Mouse (Mus musculus) embryo, embryonic 10.5 days (tissue): ENCODE data around the gene E030018B13Rik.

Experiments
- DNase-seq: peaks from one replicate; pipeline ENCODE4 v3.0.0-alpha.2; 2015; ENCODE audit warnings: low spot score

Gene E030018B13Rik

DNA sequence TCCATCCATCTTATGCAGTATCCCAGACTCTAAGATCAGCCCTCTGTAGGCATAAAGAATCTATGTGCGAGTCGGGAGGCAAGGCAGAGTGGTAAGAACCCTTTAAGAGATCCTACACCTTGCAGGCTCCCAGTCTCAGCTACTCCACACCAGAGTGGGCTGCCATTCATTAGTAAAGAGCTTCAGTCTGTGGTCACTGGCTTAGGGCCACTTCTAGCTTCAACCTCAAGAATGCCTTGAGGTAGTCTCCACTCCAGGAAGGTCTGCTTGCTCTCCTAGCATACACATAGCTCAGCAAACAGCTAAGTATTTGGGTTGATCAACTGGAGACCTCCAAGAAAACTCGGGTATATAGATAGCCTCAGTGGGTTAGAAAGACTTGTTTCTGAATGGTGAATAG lies 19.0 kb upstream of the E030018B13Rik start:
- DNase-seq: no peak

- DNase-seq: no peak
Measured at GRCm38 (mm10) chr7:63898201-63898600, 18.5 kb upstream of the E030018B13Rik start.

- no peak for DNase-seq
Measured at GRCm38 (mm10) chr7:63899925-63900324, 16.7 kb upstream of the E030018B13Rik start.

GRCm38 (mm10) chr7:63900411-63900810 lies 16.2 kb upstream of the E030018B13Rik start:
- DNase-seq: no peak

DNA sequence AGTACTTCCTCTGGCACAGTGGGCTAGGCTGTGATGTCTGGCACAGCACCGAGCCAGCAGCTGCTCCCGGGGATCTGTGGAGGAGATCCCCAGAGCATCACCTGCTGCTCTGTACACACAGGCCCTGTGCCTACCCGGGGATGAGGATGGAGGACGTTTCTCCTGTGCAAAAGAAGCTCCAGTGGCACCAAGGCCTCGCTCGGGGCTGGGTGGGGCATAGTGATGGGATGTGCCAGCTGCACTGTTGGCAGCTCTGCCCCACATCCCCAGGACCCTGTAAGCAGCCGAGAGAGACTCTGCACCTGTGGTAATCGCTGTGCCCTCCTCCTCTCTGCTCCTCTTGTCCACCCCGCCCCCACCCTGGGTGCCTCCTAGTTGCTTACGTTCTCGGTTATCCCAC lies 15.3 kb upstream of the E030018B13Rik start:
- DNase-seq: no peak

GRCm38 (mm10) chr7:63901942-63902341 lies 14.7 kb upstream of the E030018B13Rik start:
- DNase-seq: no peak

DNA sequence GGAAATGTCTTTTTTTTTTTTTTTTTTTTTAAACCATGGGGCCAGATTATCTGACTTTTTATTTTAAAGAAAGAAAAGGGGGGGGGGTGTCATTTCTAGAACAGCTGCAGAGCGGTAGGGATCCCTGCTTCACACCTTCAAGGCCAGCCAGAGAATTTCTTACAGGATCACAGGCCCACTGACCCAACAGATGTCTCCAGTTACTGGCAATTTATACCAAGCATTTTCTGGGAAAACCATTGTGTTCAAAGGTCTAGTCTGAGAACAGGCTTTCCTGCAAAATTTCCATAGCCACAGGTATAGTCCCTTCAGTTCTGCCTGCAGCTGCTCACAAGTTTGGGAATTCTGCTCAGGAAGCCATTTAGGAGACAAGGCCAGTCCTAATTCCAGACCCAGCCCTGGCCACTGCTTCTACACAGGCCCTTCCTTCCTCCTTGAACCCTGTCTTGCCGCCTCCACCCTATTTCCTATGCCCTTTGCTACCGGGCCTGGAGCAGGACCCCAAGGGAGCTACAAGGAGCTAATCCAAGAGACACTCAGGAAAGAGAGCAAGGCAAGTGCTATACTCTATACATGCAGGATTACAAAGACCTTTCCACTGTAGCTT lies 13.9 kb upstream of the E030018B13Rik start:
- no peak for DNase-seq

- DNase-seq: no peak
Measured at GRCm38 (mm10) chr7:63903635-63904380, 12.8 kb upstream of the E030018B13Rik start.

GRCm38 (mm10) chr7:63905190-63905589 lies 11.5 kb upstream of the E030018B13Rik start:
- no peak for DNase-seq

GRCm38 (mm10) chr7:63905642-63906041 lies 11.0 kb upstream of the E030018B13Rik start:
- DNase-seq: no peak

- no peak for DNase-seq
Measured at GRCm38 (mm10) chr7:63907778-63908495, 8.7 kb upstream of the E030018B13Rik start.

GRCm38 (mm10) chr7:63908496-63909285 lies 8.0 kb upstream of the E030018B13Rik start:
- no peak for DNase-seq

DNA sequence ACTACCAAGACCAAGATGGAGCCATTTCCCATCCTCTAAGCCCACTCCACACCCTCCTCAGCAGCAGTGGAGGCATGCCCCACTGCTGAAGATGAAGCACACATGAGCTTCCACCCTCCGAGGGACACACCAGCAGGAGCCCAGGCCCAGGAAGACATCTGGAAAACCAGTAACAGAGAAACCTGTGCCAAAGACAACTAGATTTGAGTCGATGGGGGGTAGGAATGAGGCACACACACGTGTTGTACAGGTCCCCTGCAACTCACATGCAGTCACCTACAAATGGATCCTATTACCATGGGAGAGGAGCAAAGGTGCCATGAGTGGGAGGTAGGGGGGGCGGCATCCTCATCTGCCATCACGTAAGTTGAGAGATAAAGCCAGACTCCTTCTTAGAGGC lies 6.4 kb upstream of the E030018B13Rik start:
- DNase-seq: no peak

GRCm38 (mm10) chr7:63910912-63911311 lies 5.7 kb upstream of the E030018B13Rik start:
- DNase-seq: no peak

- no peak for DNase-seq
Measured at GRCm38 (mm10) chr7:63911383-63912233, 5.0 kb upstream of the E030018B13Rik start.

DNA sequence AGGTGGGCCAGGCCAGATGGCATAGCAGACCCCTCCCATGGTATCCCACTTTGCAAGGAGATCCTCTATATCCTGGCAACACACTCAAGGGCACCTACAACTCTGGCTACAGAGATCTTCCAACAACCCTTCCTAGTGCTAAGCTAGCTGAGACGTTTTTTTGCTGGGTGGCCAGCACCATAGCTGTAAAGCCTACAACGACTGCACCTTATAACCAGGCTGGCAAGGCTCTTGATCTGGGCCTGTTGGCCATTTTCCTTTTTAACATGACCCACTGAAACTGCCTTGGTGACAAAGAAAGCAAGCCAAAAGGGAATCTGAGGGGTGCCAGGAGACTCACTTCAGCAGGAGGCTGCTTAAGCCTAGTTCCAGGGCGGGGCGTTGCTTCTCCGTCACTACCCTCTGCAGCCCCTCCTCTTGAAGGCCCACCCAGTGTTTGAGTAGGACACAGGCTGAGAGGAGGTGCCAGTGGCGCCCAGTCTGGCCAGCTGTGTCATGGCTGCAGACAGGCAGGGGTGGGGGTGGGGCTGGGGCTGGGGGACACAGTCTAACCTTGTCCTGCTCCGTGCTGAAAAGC lies 4.3 kb upstream of the E030018B13Rik start:
- DNase-seq: peak; percentile 42

- DNase-seq: no peak
Measured at GRCm38 (mm10) chr7:63912924-63913723, 3.5 kb upstream of the E030018B13Rik start.

DNA sequence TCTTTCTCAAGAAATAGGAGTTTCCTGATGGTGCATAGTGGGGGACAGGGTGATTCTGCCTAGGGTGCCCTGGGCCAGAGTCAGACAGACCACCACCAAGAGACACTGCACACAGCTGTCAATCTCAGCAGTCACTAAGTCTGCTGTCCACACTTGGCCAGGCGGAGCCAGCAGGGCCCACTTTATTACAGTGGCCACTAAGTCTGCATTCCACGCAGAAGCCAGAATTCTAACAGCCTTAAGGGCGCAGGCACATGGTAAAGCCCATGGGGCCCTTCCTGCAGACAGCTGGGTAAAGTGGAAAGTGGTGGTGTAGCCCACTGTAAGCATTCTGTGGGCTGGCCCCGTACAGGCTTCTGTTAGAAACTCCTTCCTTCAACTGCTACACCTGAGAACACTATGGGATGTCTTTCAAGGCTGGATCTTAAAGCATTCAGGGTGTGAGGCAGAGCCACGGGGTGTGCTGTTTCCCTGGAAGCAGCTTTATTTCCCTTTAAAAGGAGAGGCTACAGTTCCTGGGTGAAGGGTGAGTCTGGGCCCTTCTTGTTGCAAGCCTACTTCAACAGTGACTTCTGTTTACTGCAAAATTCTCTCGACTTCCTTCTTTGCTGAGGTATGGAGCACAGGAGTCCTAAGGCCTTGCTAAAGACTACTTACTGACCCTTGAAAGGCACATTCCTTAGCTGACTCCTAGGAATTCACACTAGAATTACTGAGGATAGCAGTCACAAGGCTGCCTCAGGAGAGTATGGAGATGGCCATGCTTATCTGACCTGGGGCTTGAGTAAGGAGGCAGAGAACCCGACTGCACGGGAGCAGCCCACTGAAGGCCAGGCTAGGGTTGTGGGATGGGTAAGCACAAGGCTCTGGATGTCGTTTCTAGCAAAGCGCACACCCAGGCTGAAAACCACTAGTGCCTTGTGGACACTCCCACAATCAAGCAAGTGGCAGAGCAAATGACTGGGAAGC lies 2.6 kb upstream of the E030018B13Rik start:
- no peak for DNase-seq

- no peak for DNase-seq
Measured at GRCm38 (mm10) chr7:63914891-63915290, 1.8 kb upstream of the E030018B13Rik start.
